Mouse (Mus musculus): ENCODE measurements around the gene Chst2. TPM values are rescaled to one million over a fixed set of nuclear protein-coding genes. Genes with fewer than 3 reads are reported as not detected.

Gene Chst2
- polyA plus RNA-seq, 1 experiment, result 9.5 TPM

DNA sequence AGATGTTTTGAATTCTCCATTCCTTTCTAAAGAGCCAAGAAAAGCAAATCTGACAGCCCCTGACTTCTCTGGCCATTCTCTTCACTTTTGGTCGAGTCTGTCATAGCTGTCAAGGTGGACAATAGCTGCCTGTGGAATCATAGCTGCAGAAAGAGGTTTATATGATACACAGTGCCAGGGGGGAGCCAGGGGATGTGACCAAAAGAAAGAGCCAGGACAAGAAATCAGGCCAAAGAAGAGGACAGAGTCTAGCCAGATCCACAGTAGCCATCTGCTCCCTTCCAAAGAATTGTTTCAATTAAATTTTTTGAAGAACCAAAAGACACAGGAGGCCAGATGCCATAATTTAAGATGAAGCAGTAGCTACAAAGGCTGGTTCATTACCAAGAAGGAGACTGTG lies 30.6 kb downstream of the Chst2 start:
- H3K4me3 ChIP-seq (replicated peaks; ENCODE audit: extremely low read depth, low read depth, low read length), result no peak overlapping the region
- TF ChIP-seq CTCF (IDR thresholded peaks at IDR 0.05; ENCODE audit: insufficient read depth, low read length) (no peak), POLR2A (IDR thresholded peaks at IDR 0.05; ENCODE audit: borderline replicate concordance, extremely low read depth, low read depth, low read length) (no peak)
- WGBS, result 32% methylated on average over 1 of the region's 1 CpGs
- no peak for DNase-seq
- H3K4me1 ChIP-seq (ENCODE audit: control insufficient read depth, insufficient read depth, low read length), result no peaks in the 10 kb centered on the region

DNA sequence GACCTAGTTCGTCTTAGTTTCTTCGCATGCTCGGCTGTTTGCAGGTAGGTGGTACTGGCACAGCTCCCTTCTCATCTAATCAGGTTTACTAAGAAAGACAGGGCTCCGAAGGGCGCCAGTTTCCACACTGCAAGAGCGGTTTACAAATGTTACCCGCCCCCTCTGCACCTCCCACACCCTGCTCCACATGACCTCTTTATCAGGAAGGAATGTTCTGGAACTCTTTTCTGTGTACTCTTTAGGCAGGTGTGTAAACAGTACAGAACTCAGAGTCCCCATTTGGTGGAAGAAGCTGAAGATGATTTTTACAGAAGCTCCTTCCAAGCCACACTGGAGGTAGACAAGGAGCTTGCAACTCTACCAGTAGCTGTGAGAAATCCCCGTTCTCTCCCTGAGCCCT lies 31.2 kb downstream of the Chst2 start:
- 60% methylated on average over 8 of the region's 8 CpGs for WGBS
- TF ChIP-seq POLR2A (IDR thresholded peaks at IDR 0.05; ENCODE audit: borderline replicate concordance, extremely low read depth, low read depth, low read length) (no peak), CTCF (IDR thresholded peaks at IDR 0.05; ENCODE audit: insufficient read depth, low read length) (no peak)
- no peaks in the 10 kb centered on the region for H3K4me1 ChIP-seq (ENCODE audit: control insufficient read depth, insufficient read depth, low read length)
- no peak overlapping the region for H3K4me3 ChIP-seq (replicated peaks; ENCODE audit: extremely low read depth, low read depth, low read length)
- no peak for DNase-seq

DNA sequence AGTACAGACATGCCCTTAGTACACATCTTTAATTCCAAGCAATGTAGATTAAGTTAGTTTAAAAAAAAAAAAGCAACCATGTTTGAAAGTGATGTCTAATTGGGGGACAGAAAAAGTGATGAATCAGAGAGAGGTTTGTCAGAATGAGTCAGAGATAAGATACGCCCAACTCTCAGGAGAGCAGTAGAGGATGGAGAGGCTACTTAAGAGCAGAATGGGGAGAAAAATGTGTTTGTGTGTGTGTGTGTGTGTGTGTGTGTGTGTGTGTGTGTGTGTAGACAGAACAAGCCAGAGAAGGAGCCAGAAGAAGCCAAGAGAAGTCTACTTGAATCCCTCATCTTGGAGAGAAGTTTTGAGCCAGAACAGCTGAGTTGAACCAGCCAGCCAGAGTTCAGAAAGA lies 32.8 kb downstream of the Chst2 start:
- no peak for DNase-seq
- TF ChIP-seq CTCF (IDR thresholded peaks at IDR 0.05; ENCODE audit: insufficient read depth, low read length) (no peak), POLR2A (IDR thresholded peaks at IDR 0.05; ENCODE audit: borderline replicate concordance, extremely low read depth, low read depth, low read length) (no peak)
- WGBS, result 92% methylated on average over 1 of the region's 1 CpGs
- Histone ChIP-seq H3K4me1 (ENCODE audit: control insufficient read depth, insufficient read depth, low read length) (no peaks in the 10 kb centered on the region), H3K4me3 (replicated peaks; ENCODE audit: extremely low read depth, low read depth, low read length) (no peak overlapping the region)

DNA sequence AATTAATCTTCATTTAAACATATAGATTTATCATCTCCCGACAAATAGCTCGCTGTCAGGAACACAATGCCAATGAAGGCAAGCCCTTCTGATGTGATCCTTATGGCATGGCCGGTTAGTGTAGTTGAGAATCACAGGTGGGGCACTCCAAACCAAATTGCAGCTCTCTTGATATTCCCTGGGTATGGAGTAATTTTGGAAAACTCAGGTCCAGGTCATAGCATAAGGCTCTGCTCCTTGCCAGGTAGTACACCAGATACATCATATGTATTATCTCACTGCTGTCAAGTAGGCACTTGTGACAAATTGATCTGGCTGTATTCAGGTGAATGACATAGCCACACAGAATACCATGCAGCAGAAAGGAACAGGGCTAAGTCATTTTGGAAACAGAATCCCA lies 40.6 kb downstream of the Chst2 start:
- Histone ChIP-seq H3K4me1 (ENCODE audit: control insufficient read depth, insufficient read depth, low read length) (no peaks in the 10 kb centered on the region), H3K4me3 (replicated peaks; ENCODE audit: extremely low read depth, low read depth, low read length) (no peak overlapping the region)
- 81% methylated on average over 3 of the region's 3 CpGs for WGBS
- no peak for TF ChIP-seq POLR2A (IDR thresholded peaks at IDR 0.05; ENCODE audit: borderline replicate concordance, extremely low read depth, low read depth, low read length)
- TF ChIP-seq CTCF (IDR thresholded peaks at IDR 0.05; ENCODE audit: insufficient read depth, low read length), result no peak
- no peak for DNase-seq

DNA sequence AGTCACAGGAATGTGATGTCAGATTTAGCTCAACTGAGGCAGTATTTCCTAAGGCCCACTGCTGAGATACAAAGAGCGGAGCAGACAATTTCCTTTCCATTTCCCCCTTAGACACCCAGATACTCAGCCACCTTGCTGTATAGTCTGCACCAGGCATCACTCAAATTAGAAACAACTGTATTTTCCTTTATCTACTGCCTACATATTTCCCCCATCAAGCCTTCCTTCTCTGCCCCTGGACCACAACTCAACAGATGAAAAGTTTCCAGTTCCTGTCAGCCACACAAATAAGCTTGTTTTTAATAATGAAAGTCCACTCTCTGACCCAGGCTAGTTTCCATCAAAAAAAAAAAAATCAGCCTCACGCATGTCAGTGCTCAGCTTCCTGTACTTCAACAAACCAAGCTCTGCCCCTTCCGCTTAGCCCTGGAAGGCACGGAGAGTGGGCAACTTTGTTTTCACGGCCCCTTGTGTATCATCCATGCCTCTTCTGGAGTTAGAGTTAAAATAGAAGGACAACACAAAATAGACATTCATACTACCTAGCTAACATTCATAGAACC lies 52.6 kb downstream of the Chst2 start:
- WGBS, result 63% methylated on average over 5 of the region's 5 CpGs
- no peak for DNase-seq
- Histone ChIP-seq H3K4me3 (replicated peaks; ENCODE audit: extremely low read depth, low read depth, low read length) (no peak overlapping the region), H3K4me1 (ENCODE audit: control insufficient read depth, insufficient read depth, low read length) (no peaks in the 10 kb centered on the region)
- no peak for TF ChIP-seq POLR2A (IDR thresholded peaks at IDR 0.05; ENCODE audit: borderline replicate concordance, extremely low read depth, low read depth, low read length)
- no peak for TF ChIP-seq CTCF (IDR thresholded peaks at IDR 0.05; ENCODE audit: insufficient read depth, low read length)

DNA sequence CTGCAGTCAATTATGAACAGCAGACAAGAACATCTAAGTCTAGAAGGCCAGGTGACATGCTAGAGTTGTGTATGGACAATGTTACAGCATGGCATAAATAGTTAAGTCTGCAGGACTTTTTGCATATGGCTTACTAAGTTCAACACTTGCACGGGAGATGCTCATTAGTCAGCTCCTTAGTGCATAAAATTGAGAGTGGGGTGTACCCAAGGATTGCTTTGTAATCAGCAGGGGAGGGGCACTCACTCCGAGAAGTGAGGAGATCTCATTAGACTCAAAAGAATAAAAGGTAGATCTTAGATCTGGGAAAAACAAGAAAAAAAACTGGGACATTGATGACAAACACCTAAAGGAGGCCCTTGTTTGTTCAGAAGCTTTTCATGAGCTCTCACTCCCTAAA lies 54.6 kb downstream of the Chst2 start:
- Histone ChIP-seq H3K4me1 (ENCODE audit: control insufficient read depth, insufficient read depth, low read length) (no peaks in the 10 kb centered on the region), H3K4me3 (replicated peaks; ENCODE audit: extremely low read depth, low read depth, low read length) (no peak overlapping the region)
- WGBS, result 82% methylated on average over 2 of the region's 2 CpGs
- no peak for TF ChIP-seq POLR2A (IDR thresholded peaks at IDR 0.05; ENCODE audit: borderline replicate concordance, extremely low read depth, low read depth, low read length)
- TF ChIP-seq CTCF (IDR thresholded peaks at IDR 0.05; ENCODE audit: insufficient read depth, low read length), result no peak
- no peak for DNase-seq

DNA sequence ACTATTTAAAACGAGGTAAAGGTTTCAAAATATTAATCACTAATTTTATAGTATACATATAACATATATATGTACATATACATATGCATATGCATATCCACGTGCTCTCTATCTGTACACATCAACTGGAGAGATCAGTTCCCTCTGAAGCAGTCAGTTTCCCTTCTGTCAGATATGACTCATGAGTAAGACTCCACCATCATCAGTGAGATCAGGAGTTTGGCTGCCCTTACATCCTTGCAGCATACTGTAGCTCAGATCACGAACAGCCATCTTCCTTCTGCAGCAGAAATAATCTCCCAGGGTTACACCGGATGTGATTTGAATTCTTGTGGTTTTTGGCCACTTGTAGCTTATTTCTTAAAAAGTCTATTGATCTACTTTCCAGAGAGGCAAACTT lies 56.0 kb downstream of the Chst2 start:
- Histone ChIP-seq H3K4me1 (ENCODE audit: control insufficient read depth, insufficient read depth, low read length) (no peaks in the 10 kb centered on the region), H3K4me3 (replicated peaks; ENCODE audit: extremely low read depth, low read depth, low read length) (no peak overlapping the region)
- WGBS, result 60% methylated on average over 4 of the region's 4 CpGs
- DNase-seq, result no peak
- TF ChIP-seq CTCF (IDR thresholded peaks at IDR 0.05; ENCODE audit: insufficient read depth, low read length) (no peak), POLR2A (IDR thresholded peaks at IDR 0.05; ENCODE audit: borderline replicate concordance, extremely low read depth, low read depth, low read length) (no peak)

Other genes starting within 250 kb of the Chst2 start
- 1.7 and 3.7 TPM in 2 replicates for gene U2surp, start 105.3 kb upstream of the Chst2 start, polyA plus RNA-seq (2012; rRNA removed)
- gene Paqr9, start 152.9 kb upstream of the Chst2 start, polyA plus RNA-seq (2012; rRNA removed), result 1.8 and 2.0 TPM in 2 replicates
- 24.5 and 31.5 TPM in 2 replicates for gene Pcolce2, start 230.9 kb upstream of the Chst2 start, polyA plus RNA-seq (2012; rRNA removed)

All from lung, adult 2 months (tissue).